Mouse (Mus musculus) E14TG2a.4 (cell line): ENCODE measurements at regions not wholly inside any gene's neighbourhood (a gene's known extent, or its start where the extent isn't known, plus 50 kb on each side); places are given as distances from the start of the nearest gene placed in this dataset.

Source experiments
- CTCF ChIP-seq: conservative IDR thresholded peaks from 2 replicates; pipeline ENCODE4 v1.5.1; 2014; ENCODE audit warnings: low read length
- NANOG ChIP-seq: IDR thresholded peaks from 2 replicates; pipeline ENCODE4 v1.6.1; 2014; ENCODE audit warnings: borderline replicate concordance, low read length, mixed read lengths
- POU5F1 ChIP-seq: IDR thresholded peaks from 2 replicates; pipeline ENCODE4 v1.6.1; 2014; ENCODE audit warnings: low read length, borderline replicate concordance

GRCm38 (mm10) chr10:125623836-125624235, 234.6 kb upstream of the Slc16a7 start:
- TF ChIP-seq CTCF (no peak), NANOG (no peak), POU5F1 (no peak)
